Mouse (Mus musculus) liver, adult (tissue): ENCODE results near the gene Stab2.

Experiments used
- GATA4 ChIP-seq: IDR thresholded peaks from 2 replicates; pipeline ENCODE4 v1.6.1; 2014; ENCODE audit warnings: mild to moderate bottlenecking, low read length; ENCODE audit not compliant: insufficient replicate concordance

Gene Stab2

DNA sequence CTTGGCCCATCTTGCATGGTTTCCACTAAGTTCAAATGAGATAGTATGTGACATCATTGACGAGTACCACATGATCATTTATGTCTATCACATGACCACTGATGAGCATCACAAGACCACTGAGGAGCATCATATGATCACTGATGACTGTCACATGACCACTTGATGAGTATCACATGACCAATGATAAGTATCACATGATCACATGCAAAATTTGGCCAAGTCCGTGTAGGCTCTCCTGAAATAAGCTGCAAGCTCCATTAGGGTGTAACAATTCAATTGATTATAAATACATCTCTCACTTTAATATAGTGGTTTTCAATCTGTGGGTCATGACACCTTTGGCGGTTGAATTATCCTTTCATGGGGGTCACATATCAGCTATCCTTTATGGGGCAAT is 52.5 kb downstream of the Stab2 start:
- no peak for TF ChIP-seq GATA4

DNA sequence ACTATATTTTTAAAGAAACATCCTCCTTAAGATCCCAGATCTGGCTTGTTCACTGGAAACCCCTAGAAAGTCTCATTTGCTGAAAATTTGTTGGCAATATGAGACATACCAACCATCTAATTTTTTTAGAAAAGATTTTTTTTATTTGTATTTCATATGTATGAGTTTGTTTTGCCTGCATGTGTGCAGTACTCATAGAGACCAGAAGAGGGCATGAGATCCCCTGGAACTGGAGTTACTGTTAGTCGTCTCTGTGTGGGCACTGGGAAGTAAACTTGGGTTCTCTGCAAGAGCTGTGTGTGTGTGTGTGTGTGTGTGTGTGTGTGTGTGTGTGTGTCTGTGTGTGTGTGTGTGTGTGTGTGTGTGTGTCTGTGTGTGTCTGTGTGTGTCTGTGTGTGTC is 55.1 kb downstream of the Stab2 start:
- TF ChIP-seq GATA4 = no peak

DNA sequence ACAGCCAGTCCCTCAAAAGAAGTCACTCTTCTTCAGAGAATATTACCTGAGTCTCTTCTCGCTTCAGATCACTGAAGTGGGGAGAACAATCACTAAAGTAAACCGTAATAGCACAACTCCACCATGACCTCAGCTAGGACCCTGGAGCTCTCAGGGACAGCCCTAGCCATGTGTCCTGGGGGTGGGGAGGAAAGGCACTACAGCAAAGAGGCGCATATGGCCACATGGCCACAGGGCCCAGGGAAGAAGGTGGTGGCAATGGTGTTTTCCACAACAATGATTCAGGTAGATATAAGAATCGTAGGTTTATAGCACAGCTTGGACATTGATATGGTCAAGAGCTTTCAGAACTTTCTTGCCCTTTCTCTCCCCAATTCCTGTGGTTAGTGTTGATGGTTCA is 57.0 kb downstream of the Stab2 start:
- TF ChIP-seq GATA4 = no peak

DNA sequence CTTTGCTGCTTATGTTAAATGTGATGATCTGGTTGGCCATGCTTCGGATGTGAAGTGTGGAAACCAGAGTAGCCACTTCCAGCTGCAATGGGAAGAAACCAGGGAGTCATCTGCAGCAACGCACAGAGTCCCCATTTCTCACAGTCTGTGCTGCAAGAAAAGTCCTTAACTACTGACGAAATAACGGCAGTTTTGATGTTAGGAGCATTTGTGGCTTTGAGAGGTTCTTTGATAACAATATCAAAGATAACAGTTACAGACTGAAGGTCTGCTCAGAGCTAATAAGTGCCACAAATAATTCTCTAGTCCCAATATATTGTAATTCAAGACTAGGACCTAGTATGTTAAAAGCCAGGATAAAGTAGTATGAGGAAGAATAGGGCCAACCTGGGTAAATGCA is 57.9 kb downstream of the Stab2 start:
- TF ChIP-seq GATA4 = no peak

DNA sequence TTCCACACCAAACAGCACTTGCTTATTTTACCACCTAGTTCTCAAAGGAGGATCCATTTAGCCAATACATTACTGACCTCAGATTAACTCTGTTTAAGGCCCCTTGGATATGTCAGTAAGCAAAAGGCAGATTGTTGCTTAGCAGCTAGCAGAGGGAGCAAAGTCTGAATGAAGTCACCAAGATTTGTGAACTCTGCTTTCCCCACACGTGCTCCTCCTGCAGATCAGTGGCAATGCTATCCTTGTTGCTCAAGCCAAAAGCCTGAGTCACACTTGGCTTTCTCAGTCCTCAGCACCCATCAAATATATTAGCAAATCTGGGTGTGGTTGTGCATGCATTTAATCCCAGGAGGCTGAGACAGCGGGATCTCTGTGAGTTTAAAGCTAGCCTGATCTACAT is 60.3 kb downstream of the Stab2 start:
- no peak for TF ChIP-seq GATA4

DNA sequence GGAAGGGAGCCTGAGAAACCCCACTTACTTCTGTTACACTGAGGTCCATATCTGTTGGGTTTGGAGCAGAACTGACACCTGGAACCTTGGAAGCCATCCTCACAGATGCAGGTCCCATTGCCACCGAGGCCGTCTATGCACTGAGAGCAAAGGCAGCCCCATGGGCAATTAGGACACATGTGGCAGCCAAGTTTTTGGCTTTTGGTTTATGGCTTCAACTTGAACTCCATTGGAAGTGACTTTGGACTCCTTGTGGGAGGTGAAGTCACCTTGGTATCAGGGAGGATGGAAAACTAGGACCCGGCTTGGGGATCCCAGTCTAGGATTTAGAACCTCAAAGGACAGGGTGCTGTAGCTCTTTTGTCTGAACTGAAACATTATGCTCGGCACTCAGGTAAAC is 67.2 kb downstream of the Stab2 start:
- no peak for TF ChIP-seq GATA4

DNA sequence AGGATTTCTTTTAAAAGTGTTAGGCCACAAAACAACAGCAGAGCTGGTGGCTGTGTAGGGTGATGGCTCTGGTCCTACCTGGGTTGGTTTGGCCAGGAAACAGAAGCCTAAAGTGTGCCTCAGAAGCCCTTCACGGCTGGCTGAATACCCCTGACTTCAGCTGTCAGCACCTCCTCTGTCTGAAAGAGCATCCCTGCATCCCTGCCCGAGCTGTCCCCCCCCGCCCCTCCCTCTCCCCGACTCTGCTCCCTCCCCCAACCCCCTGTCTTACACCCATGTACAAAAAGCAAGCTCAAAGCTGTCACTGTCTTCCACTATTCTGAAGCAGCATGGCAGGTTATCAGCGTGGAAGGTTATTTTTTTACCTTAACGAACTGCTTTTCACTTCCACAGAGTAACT is 73.4 kb downstream of the Stab2 start:
- no peak for TF ChIP-seq GATA4

DNA sequence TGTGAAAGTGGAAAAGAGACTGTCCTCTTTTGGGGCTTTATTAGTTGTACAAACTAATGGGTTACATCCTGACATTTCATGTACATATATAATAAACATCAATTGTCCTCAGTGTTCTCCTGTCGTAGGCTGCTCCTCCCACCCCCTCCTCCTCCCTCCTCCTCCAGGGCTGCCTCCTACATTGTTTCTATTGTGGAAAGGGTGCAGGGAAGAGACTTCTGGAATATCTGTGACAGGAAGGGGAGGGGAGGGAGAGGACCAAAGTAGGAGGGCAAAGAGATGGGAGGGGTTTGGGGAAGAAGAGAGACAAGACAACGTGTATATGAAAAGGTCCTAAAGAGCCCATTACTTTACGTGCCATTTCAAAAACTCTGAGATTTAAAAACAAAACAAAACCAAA is 73.9 kb downstream of the Stab2 start:
- TF ChIP-seq GATA4 = no peak

DNA sequence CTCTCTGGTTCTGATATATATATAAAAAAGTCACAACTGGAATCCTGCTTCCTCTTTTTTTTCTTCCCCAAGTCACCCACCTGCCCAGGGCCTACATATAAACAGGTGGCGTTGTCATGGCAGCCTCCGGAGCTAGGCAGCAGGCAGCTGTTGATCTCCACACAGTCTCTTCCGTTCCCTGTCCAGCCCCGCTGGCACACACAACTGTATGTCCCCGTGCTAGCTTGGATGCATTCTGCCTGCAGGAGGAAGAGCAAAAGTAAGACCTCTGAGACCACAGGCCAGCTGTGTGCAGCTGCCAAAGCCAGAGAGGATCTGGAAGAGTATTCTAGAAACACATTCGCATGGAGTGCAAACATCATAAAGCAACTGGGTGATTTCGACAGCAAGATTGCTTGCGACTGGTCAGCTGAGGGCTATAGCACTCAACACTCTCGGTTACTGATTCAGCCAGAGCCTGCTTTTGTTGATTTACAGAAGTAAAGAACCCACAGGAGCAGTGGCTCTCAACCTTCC is 74.6 kb downstream of the Stab2 start:
- no peak for TF ChIP-seq GATA4

DNA sequence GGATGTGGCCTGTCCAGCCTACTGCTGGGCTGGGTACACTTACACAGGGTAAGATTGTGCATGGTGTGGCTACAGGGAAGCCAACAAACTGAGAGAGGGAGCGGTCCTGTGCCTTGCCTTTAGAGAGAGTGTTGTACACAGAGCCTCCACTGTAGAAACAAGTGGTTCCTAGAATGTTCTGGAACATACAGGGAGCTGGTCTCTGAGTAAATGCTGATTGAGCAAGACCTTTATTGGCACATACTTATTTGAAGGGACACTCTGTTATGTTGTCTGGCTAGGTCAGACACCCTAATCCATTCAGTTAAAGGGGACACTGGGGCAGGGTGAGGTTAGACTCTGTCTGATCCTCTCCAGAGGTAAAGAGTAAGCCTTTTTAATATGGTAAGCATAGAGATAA is 84.2 kb downstream of the Stab2 start:
- no peak for TF ChIP-seq GATA4

DNA sequence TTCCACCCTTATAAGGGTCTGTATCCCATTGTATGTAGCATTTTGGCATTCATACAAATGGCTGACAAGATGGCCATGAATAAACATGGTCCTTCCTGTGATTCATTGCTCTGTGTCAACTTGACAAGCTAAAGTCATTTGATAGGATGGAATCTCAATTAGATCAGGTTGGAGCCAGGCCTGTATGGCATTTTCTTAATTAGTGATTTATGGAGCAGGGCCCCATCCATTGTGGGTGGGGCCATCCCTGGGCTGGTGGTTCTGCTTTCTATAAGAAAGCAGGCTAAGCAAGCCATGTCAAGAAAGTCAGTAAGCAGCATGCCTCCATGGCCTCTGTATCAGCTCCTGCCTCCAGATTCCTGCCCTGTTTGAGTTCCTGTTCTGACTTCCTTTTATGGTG is 92.2 kb downstream of the Stab2 start:
- TF ChIP-seq GATA4 = no peak

DNA sequence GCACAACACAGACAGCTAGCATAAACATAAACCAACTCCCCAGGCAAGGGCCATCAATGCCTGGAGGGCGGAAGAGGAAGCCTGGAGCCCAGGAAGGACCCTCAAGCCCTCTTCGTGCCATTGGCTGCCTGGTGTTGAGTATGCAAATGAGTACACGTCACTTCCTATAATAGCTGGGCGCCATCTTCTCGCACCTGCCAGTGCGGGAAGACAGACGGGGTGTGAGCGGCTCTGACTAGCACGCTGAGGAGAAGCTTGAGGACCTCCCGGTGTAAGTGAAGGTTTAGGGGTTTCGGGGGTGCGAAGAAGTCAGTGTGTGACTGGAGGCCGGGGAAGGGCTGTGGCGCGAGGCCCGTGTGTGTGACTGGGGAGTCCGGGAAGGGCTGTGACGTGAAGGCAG is 99.3 kb downstream of the Stab2 start:
- TF ChIP-seq GATA4 = no peak

DNA sequence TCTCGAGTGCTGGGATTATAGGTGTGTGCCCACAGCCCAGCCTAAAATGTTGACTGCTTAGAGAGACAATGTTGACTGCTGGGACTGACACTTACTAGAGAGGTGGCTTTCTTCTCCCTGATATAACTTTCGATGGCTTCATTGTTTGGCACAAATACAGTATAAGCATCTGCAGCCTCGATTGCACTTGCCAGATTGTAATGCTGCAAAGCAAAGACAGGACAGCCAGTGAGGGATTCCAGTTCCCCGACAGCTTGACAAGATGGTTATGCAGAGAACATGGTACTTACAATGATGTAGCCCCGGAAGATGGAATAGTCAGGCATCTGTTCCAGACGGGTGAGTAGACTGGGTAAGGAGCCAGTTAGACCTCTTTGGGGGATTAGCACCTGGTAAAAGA is 100.8 kb downstream of the Stab2 start:
- no peak for TF ChIP-seq GATA4

DNA sequence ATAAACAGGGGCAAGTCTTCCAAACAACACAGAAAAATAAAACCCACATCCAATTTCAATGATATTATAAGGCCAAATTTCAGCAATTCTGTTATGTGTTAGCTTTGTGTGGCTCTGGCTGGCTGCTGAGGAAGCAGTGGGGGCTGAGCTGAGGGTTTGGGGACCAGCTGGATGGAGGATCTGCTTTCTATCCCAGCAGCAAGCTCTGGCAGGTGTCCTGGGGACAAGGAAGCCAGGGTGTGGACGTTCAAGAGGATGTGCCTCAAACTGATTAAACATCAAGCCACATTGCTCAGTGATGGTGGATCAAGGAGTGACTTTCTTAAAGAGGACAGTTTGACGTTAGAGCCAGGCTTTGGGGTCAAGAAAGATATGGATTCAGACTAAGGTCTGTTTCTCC is 112.3 kb downstream of the Stab2 start:
- TF ChIP-seq GATA4 = no peak

DNA sequence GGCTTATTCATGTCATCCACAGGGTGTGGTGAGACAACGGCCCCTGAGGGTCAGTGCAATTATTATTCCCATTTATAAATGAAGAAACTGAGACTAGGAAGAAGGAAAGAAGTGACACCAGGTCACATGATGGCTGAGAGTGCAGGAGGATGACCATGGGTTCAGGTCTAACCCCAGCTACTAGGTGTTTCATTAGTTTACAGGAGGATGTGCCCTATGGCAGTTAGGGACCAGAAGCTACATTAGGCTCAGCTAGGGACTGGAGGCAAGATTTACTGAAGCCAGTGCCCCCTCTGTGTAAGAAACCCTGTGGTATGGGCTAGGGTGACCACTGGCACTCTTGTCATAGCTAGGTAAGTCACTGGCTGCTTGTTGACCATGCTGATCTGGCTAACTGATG is 116.8 kb downstream of the Stab2 start:
- no peak for TF ChIP-seq GATA4

DNA sequence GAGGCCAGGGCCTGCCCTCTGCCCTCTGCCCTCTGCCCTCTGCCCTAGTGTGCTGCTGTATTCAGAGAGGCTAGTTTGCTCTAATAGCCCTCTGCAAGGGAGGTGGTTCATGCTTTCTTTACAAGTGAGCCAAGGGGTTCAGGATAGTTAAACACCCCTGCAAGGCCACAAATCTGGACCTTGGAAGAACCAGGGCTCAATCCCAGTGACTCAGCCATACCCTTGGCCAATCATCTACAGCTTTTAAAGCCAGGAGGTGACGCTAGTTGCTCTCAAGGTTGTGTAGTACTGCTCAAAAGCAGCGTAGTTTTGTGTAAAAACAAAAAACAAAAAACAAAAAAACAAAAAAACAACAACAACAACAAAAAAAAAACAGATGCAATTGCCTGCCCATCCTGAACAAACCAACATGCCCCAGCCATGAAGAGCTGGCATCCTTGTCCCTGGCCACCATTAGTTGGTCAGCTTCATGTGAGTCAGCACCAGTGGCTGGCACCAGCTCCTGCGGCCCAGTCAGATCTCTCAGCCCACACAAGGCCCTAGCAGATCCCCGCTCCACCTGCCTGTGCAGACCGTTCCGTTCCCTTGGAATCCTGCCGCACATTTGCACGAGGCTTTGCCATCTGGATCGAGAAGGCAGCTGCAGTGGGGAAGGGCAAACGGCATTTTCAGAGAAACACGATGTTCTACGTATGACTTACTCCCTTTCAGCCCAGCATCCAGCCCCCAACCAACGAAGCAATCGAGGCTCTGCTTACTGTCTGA is 117.5 kb downstream of the Stab2 start:
- TF ChIP-seq GATA4 = no peak

DNA sequence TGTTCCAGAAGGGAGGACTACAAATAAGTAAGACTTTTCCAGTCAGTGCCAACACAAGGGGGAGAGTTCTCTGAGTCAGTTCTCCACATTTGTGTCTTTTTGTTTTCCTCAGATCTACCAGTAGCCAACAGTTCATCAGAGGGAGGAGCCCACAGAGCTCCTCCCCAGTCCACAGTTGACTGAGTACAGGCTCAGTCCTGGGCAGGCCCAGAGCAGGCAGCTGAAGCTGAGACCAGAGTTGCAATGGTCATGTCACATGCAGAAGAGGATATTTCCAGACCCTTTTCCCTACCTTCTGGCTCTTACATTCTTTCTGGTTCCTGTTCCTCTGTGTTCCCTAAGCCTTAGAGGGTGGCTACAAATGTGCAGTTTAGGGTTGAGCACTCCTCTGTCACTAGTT is 118.4 kb downstream of the Stab2 start:
- TF ChIP-seq GATA4 = no peak

DNA sequence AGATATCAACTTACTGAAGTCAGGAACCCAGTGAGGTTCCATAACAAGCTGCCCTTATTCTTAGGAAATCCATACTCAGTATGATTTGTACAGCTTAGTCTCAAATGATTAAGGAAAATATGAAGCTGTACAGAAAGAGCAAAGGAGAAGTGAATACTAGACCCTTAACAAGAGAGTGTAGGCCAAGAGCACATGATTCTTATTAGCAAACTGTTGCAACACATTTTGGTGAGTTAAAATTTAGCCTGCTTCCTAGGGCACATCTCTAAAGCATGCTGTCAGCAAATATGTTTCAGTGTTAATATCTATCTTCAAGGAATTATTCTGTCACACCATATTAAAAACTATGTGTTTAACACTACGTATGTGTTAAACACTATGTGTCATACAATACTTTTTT is 121.4 kb downstream of the Stab2 start:
- TF ChIP-seq GATA4 = no peak

DNA sequence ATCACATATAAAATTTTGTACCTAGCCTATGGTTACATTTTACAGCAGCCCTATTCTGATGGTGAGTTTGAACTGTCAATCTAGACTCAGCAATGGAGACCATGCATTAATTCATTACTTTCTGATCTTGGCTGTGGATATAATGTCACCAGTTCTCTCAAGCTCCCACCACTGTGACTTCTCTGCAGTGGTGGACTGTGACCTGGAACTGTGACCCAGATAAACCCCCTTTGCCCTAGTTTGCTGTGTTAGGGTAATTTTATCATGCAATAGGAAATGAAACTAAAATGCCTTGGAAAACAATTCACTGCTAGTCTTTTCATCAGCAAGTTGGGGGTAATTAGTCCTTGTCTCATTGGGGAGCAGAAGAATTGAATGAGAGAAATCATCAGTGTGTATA is 126.4 kb downstream of the Stab2 start:
- no peak for TF ChIP-seq GATA4
